Mouse (Mus musculus) G1E (cell line): ENCODE measurements at regions not wholly inside any gene's neighbourhood (a gene's known extent, or its start where the extent isn't known, plus 50 kb on each side); places are given as distances from the start of the nearest gene placed in this dataset.
"Not testable (repeated sequence)": the region's sequence is repeated elsewhere in the genome, so short reads cannot be mapped to it uniquely, and the experiment has no call there.

Experiments
- ATAC-seq: 2 replicates; pipeline ENCODE4 v1.8.0; 2016; ENCODE audit warnings: mild to moderate bottlenecking; ENCODE audit not compliant: insufficient number of reproducible peaks, poor library complexity, low FRiP score, severe bottlenecking; ENCODE audit errors: extremely low read depth
- DNase-seq: peaks from one replicate; pipeline ENCODE4 v3.0.0; 2012; ENCODE audit warnings: low spot score
- H3K27me3 ChIP-seq: 2 replicates; pipeline ENCODE4 v1.6.1; 2012; ENCODE audit warnings: mild to moderate bottlenecking, low read length, inconsistent platforms; ENCODE audit not compliant: insufficient read depth
- H3K36me3 ChIP-seq: replicated peaks from 2 replicates; pipeline ENCODE3; 2012; ENCODE audit warnings: mild to moderate bottlenecking, inconsistent platforms
- H3K4me1 ChIP-seq: 2 replicates; pipeline ENCODE4 v1.6.1; 2012; ENCODE audit warnings: low read depth, low read length, inconsistent platforms, mixed read lengths; ENCODE audit not compliant: insufficient read depth
- H3K4me3 ChIP-seq: 2 replicates; pipeline ENCODE4 v1.5.1; 2012; ENCODE audit warnings: low read depth, mild to moderate bottlenecking, inconsistent platforms, low read length, moderate library complexity, mixed read lengths
- H3K9me3 ChIP-seq: replicated peaks from 2 replicates; pipeline ENCODE4 v1.6.1; 2012; ENCODE audit warnings: inconsistent platforms
- CTCF ChIP-seq: IDR thresholded peaks from 2 replicates; pipeline ENCODE4 v1.5.1; 2012; ENCODE audit warnings: low read depth, low read length, inconsistent platforms, mixed read lengths
- GATA1 ChIP-seq: IDR thresholded peaks from 2 replicates; pipeline ENCODE4 v1.6.1; 2012; ENCODE audit warnings: borderline replicate concordance, low read length, inconsistent platforms, mixed read lengths
- GATA2 ChIP-seq: IDR thresholded peaks from 2 replicates; pipeline ENCODE4 v1.6.1; 2012; ENCODE audit warnings: low read depth, low read length, inconsistent platforms, borderline replicate concordance
- POLR2AphosphoS5 ChIP-seq: IDR thresholded peaks from 2 replicates; pipeline ENCODE4 v1.6.1; 2012; ENCODE audit warnings: low read depth, low read length, inconsistent platforms; ENCODE audit not compliant: insufficient replicate concordance
- TAL1 ChIP-seq: conservative IDR thresholded peaks from 2 replicates; pipeline ENCODE4 v1.6.1; 2012; ENCODE audit warnings: low read depth, low read length, inconsistent platforms, mixed read lengths

GRCm38 (mm10) chr13:5179552-5179951, 570.6 kb upstream of the Akr1e1 start:
- ATAC-seq: no peak
- Histone ChIP-seq H3K36me3 (no peaks in the 10 kb centered on the region), H3K9me3 (no peaks in the 10 kb centered on the region), H3K4me1 (no peaks in the 10 kb centered on the region), H3K4me3 (no peak overlapping the region), H3K27me3 (no peaks in the 10 kb centered on the region)
- TF ChIP-seq POLR2AphosphoS5 (no peak), CTCF (no peak), TAL1 (no peak), GATA2 (no peak), GATA1 (no peak)
- DNase-seq: no peak

DNA sequence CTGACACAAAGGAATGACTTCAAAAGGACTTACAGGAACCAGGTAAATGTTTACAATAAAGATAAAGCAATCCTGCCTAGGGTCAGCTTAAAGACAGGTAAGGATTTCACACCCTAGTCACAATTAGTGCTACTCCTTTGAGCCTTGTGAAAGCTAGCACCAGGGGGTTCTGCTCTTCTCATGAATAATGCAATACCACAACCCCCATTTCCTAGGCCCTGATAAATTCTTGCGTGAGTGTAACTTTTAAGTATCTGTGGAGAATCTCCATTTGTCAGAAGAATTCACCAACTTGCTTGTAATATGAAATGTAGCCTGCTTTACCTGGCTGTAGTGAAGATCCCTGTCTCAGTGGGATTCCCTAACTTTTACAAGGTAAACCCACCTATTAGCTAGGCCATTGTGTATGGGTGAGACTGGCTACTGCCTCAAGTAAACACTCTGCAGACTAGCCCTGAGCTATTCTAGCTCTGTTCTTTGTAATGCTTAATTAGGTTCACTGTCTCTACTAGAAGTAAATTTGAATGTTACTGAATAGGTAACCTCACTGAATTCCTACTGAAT, 576.3 kb upstream of the Akr1e1 start:
- not testable (repeated sequence) for H3K4me1 ChIP-seq, DNase-seq, H3K4me3 ChIP-seq, H3K36me3 ChIP-seq, H3K9me3 ChIP-seq, H3K27me3 ChIP-seq, ATAC-seq

DNA sequence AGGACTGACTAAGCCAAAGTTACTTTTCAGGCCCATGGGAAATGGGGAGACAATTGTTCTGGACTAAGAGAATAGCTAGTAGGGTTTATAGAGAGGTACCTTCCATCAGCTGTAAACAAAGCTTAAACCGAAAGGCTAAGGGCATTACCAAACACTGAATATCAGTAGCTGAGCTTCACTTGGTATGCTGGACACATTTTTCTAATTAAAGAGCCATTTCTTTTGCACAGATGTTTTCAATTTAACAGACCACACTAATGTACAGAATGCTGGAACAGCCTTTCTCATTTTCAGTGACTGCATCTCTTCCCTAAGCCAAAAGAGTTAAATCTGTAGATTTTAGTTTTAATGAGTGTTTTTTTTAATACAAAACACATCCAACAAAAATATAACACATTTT, 593.8 kb upstream of the Akr1e1 start:
- H3K4me3 ChIP-seq: no peak overlapping the region
- H3K36me3 ChIP-seq: no peaks in the 10 kb centered on the region
- H3K27me3 ChIP-seq: no peaks in the 10 kb centered on the region
- no peaks in the 10 kb centered on the region for H3K4me1 ChIP-seq
- TF ChIP-seq POLR2AphosphoS5 (no peak), CTCF (no peak), GATA1 (no peak), GATA2 (no peak), TAL1 (no peak)
- no peaks in the 10 kb centered on the region for H3K9me3 ChIP-seq
- ATAC-seq (no peak), DNase-seq (no peak)

DNA sequence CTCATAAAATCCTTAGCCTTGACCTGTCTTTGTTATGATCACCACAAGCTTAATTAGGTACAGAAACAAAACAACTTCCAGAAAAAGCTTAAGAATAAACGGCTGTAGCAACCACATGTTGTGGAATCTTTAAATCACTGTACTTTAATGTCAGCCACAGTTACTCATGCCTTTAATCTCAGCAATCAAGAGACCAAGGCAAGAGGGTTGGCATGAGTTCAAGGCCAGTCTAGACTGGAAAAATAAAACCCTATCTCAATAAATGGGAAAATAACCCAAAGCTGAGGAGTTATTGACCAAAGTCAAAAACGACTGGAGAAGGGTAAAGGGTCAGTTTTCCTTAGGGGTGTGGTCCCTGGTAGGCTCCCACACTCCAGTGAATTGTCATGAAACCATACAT, 595.2 kb upstream of the Akr1e1 start:
- ATAC-seq (no peak), DNase-seq (no peak)
- no peak overlapping the region for H3K4me3 ChIP-seq
- H3K4me1 ChIP-seq: no peaks in the 10 kb centered on the region
- H3K27me3 ChIP-seq: no peaks in the 10 kb centered on the region
- TF ChIP-seq GATA2 (no peak), POLR2AphosphoS5 (no peak), TAL1 (no peak), GATA1 (no peak), CTCF (no peak)
- no peaks in the 10 kb centered on the region for H3K36me3 ChIP-seq
- H3K9me3 ChIP-seq: no peaks in the 10 kb centered on the region

DNA sequence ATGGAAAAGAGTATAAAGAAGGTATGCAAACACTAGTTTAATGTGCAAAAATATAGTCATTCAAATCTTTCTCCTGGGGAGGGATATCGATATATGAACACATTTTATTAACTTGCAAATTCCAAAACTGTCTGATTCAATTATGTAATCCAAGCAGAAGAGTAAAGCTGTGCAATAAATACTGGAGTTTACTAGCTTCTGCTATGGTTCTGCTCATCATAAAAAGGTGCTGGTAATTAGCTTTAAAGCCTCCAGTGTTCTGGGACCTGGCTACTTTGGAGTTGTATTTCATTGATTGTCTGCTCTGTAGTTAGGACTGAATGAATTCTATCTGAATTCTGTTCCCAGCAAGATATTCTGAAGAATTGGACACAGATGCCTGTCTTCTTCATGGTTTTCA, 602.7 kb upstream of the Akr1e1 start:
- Histone ChIP-seq H3K36me3 (no peaks in the 10 kb centered on the region), H3K4me3 (no peak overlapping the region), H3K27me3 (no peaks in the 10 kb centered on the region), H3K9me3 (no peaks in the 10 kb centered on the region), H3K4me1 (no peaks in the 10 kb centered on the region)
- TF ChIP-seq POLR2AphosphoS5 (no peak), TAL1 (no peak)
- DNase-seq: no peak
- no peak for ATAC-seq

DNA sequence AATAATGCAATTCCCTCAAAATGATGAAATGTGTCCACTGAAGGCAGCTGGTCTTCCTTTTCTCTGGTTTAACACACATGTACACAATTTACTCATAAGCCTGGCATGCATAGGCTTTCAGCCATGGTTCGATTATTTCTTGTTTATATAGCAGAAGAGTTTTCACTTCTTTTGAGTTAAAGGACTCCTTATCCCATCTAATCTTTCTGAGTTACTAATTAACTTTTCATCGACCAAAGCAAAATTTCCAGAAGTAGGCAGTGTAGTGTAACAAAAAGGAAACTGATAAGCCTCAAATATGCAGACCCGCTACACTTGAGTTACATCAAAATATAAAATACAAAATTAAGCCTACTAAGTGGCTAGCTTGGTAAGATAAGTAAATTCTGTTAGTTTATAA, 620.5 kb upstream of the Akr1e1 start:
- Histone ChIP-seq H3K9me3 (no peaks in the 10 kb centered on the region), H3K36me3 (no peaks in the 10 kb centered on the region), H3K4me1 (no peaks in the 10 kb centered on the region), H3K4me3 (no peak overlapping the region), H3K27me3 (no peaks in the 10 kb centered on the region)
- ATAC-seq: no peak
- DNase-seq: no peak
- TF ChIP-seq GATA1 (no peak), POLR2AphosphoS5 (no peak), GATA2 (no peak), TAL1 (no peak)

- DNase-seq: no peak
- no peaks in the 10 kb centered on the region for H3K36me3 ChIP-seq
Observed at GRCm38 (mm10) chr13:5234232-5234631, 625.3 kb upstream of the Akr1e1 start.

More at GRCm38 (mm10) chr13:5234232-5234631, 625.3 kb upstream of the Akr1e1 start:
- Histone ChIP-seq H3K4me3 (no peak overlapping the region), H3K9me3 (no peaks in the 10 kb centered on the region), H3K4me1 (no peaks in the 10 kb centered on the region), H3K27me3 (no peaks in the 10 kb centered on the region)
- ATAC-seq: no peak
- TF ChIP-seq TAL1: no peak
- no peak for TF ChIP-seq CTCF
- TF ChIP-seq GATA2: no peak
- TF ChIP-seq POLR2AphosphoS5: no peak
- TF ChIP-seq GATA1: no peak
